Mouse (Mus musculus): ENCODE data around the gene Fbxl19.

DNA sequence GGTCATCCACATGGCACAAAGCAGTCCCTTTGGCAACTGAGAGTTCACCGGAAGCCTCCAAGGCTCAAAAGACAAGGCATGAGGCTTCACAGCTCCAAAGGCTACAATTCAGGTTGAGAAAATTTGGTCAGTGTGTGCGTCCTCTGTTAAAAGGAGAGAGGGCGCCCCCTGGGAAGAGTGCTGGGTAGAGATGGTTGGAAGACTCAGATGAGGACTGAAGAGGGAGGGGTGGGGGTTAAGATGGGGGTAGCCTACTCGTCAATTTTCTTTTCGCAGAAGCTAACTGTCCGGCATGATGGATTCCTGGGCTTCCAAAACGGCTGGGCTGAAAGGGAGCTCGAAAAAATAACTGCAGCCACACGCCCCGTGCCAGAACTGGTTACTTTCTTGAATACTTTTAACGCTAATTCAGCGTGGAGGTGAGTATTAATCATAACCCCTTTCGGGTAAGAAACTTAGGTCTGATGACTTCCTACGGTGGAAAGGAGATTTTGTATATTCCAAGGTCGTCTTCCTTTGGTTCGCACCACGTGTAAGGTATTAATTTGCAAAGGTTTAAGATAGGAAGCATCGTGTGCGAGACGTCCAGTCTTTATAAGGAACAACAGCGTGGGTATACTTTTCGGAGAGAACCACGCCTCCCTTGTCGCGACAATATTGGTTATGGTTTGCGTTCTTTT is at the start of gene Fbxl19:
- TF ChIP-seq EP300 (IDR thresholded peaks at IDR 0.05; ENCODE audit: low read depth) (no peak), CTCF (IDR thresholded peaks at IDR 0.05; ENCODE audit: low read depth) (peak; percentile 71)
